Mouse (Mus musculus): ENCODE data around the gene Slc25a45. TPM values are rescaled to one million over a fixed set of nuclear protein-coding genes. Genes with fewer than 3 reads are reported as not detected.

The Slc25a45 gene
- polyA plus RNA-seq, 1 experiment from 2014 or later: 9.1 TPM

DNA sequence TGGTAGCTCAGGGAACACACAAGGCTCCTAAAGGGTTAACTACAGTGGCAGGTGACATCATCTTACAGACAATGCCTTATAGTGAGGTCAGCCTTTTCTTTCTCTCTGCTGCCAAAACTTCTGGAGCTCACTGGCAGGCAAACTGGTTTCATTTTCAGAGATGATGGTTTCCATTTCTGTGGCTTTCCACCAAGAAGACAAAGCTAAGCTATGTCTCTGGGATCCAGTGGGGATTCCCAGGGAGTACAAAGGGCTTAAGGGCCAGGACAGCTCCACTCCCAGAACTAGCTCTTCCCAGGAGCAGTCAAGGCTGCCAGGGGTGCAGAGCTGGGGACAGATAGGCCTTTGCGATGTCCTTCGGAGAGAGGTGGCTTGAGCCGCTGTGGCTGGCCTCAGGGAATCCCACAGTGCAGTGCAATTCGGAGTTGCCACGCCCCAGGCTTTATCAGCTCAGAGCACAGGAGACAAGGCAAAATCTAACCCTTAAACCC lies 26.1 kb upstream of the Slc25a45 start:
- Histone ChIP-seq H3K27me3 (ENCODE audit: insufficient read depth, low read length) (no peaks in the 10 kb centered on the region), H3K4me1 (ENCODE audit: insufficient read depth) (peaks cover 48% of the 10 kb centered on the region), H3K4me3 (ENCODE audit: low read depth, low read length) (no peak overlapping the region), H3K9ac (replicated peaks) (no peak overlapping the region; the same call in 1 of the 2 replicates), H3K36me3 (replicated peaks; ENCODE audit: insufficient read depth, low read length) (peaks cover 18% of the 10 kb centered on the region; the same call in 1 of the 2 replicates), H3K4me2 (ENCODE audit: low read depth, low read length) (0 out of 2 replicates have a peak overlapping the region, but pooled peaks have one; percentile 46), H3K27ac (ENCODE audit: low read depth) (peak overlapping the region; percentile 48; the same call in 1 of the 2 replicates), H3K9me3 (ENCODE audit: low read length) (no peaks in the 10 kb centered on the region)
- DNase-seq (no peak), ATAC-seq (no peak)
- TF ChIP-seq EP300 (IDR thresholded peaks at IDR 0.05; ENCODE audit: low read depth) (no peak), CTCF (IDR thresholded peaks at IDR 0.05; ENCODE audit: low read depth) (no peak)
- 56% methylated on average over 5 of the region's 5 CpGs for WGBS (ENCODE audit: insufficient replicate concordance)

DNA sequence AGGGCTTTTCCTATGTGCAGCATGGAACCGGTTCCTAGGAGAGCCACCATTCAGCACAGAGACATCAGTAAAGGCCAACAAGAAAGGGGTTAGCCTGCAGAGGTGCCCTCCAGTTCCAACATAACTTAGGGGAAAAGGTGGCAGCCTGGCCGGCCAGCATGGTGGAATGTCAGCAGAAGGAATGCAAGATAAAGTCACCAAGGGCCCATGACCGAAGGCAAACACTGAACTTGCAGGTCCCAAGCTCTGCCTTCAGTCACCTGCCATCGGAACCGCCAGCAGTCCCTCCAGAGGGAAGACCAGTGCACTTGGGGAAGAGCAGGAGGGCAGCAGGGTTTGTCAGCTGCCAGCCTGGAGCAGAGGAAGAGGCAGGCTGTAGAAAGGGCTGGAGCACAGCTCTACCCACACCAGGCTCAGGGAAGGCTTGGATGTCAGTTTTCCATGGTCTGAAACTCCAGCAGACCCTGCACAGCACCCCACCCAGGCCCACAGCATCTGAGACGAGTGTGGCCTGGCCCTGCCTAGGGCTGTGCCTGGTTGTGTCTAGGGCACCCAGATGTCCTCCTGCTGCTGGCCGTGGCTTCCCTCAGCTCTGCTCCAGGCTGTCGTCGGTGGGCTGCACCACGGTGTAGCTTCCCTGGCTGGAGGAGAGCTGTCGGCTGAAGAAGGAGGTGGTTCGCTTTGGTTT lies 25.4 kb upstream of the Slc25a45 start:
- Histone ChIP-seq H3K36me3 (replicated peaks; ENCODE audit: insufficient read depth, low read length) (peaks cover 19% of the 10 kb centered on the region; the same call in 1 of the 2 replicates), H3K4me3 (ENCODE audit: low read depth, low read length) (no peak overlapping the region), H3K27me3 (ENCODE audit: insufficient read depth, low read length) (no peaks in the 10 kb centered on the region), H3K4me2 (ENCODE audit: low read depth, low read length) (no peak overlapping the region), H3K4me1 (ENCODE audit: insufficient read depth) (peaks cover 42% of the 10 kb centered on the region), H3K9me3 (ENCODE audit: low read length) (no peaks in the 10 kb centered on the region), H3K9ac (replicated peaks) (peak overlapping the region; percentile 21; the same call in 1 of the 2 replicates), H3K27ac (ENCODE audit: low read depth) (no peak overlapping the region)
- ATAC-seq (no peak), DNase-seq (no peak)
- TF ChIP-seq EP300 (IDR thresholded peaks at IDR 0.05; ENCODE audit: low read depth) (no peak), CTCF (IDR thresholded peaks at IDR 0.05; ENCODE audit: low read depth) (no peak)
- WGBS (ENCODE audit: insufficient replicate concordance): 84% methylated on average over 12 of the region's 12 CpGs

DNA sequence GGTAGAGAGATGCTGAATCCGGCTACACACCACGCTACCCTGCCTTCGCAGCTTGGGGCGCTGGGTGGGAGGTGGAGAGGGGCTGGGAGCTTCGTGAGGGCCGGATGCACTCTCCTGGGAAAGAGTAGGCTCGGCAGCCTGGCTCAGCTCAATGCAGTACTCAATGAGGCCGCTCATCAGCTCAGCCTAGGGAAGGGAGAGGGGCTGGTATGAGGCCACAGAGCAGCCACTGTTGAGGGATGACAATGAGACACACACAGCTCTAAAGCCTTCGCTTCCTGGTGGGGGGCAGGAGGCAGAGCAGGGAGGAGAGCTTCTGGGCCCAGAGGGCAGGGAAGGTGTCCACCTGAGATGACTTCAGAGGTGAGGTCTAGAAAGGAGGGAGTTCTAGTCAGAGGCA lies 21.0 kb upstream of the Slc25a45 start:
- TF ChIP-seq EP300 (IDR thresholded peaks at IDR 0.05; ENCODE audit: low read depth) (no peak), CTCF (IDR thresholded peaks at IDR 0.05; ENCODE audit: low read depth) (no peak)
- Histone ChIP-seq H3K4me1 (ENCODE audit: insufficient read depth) (peaks cover 5% of the 10 kb centered on the region), H3K27ac (ENCODE audit: low read depth) (no peak overlapping the region), H3K27me3 (ENCODE audit: insufficient read depth, low read length) (no peaks in the 10 kb centered on the region), H3K36me3 (replicated peaks; ENCODE audit: insufficient read depth, low read length) (peaks cover 34% of the 10 kb centered on the region), H3K9ac (replicated peaks) (no peak overlapping the region), H3K4me2 (ENCODE audit: low read depth, low read length) (no peak overlapping the region), H3K4me3 (ENCODE audit: low read depth, low read length) (no peak overlapping the region), H3K9me3 (ENCODE audit: low read length) (no peaks in the 10 kb centered on the region)
- 90% methylated on average over 9 of the region's 9 CpGs for WGBS (ENCODE audit: insufficient replicate concordance)
- ATAC-seq: no peak
- no peak for DNase-seq

DNA sequence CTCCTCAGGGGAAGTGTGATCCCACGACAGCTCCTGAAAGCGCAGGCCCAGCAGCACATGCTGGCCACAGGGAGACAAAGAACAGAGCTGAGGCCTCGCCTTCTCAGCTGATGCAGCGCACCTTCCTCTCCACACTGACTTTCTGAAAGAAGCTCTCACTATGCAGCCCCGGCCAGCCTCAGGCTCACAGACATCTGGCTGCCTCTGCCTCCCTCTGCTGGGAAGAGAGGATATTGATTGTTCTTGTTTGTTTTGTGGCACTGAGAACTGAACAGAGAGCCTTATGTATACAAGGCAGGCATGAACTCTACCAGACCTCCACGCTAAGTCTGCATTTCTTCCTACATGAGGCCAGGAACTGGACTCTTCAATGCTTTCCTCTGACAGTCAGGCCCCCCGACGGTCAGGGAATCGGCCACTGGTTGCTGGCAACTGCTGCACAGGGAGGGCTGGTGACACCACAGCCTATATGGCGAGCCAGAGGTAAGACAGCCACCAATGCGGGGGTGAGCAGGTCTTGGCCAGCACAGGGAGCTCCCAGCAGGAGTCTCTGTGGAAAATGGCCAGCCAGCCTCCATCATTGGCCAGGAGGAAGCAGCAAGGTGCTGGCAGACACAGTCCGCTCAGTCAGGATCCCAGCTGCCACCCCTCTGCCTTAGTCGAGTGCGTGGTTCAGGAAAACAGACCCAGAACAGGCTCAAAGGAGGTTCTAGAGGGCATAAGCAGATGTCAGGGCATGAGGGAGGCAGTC lies 15.1 kb upstream of the Slc25a45 start:
- 91% methylated on average over 14 of the region's 14 CpGs for WGBS (ENCODE audit: insufficient replicate concordance)
- ATAC-seq: no peak
- no peak overlapping the region for H3K27ac ChIP-seq (ENCODE audit: low read depth)
- no peak overlapping the region for H3K9ac ChIP-seq (replicated peaks)
- DNase-seq: no peak
- H3K4me2 ChIP-seq (ENCODE audit: low read depth, low read length): no peak overlapping the region
- H3K4me1 ChIP-seq (ENCODE audit: insufficient read depth): no peaks in the 10 kb centered on the region
- H3K36me3 ChIP-seq (replicated peaks; ENCODE audit: insufficient read depth, low read length): peaks cover 59% of the 10 kb centered on the region
- no peaks in the 10 kb centered on the region for H3K9me3 ChIP-seq (ENCODE audit: low read length)
- TF ChIP-seq CTCF (IDR thresholded peaks at IDR 0.05; ENCODE audit: low read depth) (peak; percentile 22), EP300 (IDR thresholded peaks at IDR 0.05; ENCODE audit: low read depth) (no peak)
- no peaks in the 10 kb centered on the region for H3K27me3 ChIP-seq (ENCODE audit: insufficient read depth, low read length)
- H3K4me3 ChIP-seq (ENCODE audit: low read depth, low read length): no peak overlapping the region

DNA sequence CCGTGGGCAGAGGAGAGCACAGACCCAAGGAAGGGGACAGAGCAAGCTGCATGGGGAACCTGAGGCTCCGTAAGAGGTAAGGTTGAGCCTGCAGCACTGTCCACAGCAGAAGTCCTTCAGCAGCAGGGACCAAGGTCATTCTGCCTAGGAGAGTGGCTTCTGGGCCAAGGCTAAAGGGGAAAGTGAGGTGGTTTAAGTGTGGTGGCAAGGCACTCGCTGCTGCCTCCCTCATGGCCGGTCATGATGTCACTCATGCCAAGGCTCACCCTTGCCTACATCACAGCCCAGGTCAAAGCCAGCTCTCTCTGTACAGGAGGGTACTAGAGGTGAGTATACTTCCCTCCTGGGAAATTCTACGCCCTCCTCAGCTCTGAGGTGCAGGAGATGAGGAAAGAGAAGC lies 13.8 kb upstream of the Slc25a45 start:
- Histone ChIP-seq H3K4me3 (ENCODE audit: low read depth, low read length) (no peak overlapping the region), H3K9ac (replicated peaks) (no peak overlapping the region), H3K36me3 (replicated peaks; ENCODE audit: insufficient read depth, low read length) (peaks cover 67% of the 10 kb centered on the region), H3K9me3 (ENCODE audit: low read length) (no peaks in the 10 kb centered on the region), H3K27ac (ENCODE audit: low read depth) (no peak overlapping the region), H3K27me3 (ENCODE audit: insufficient read depth, low read length) (no peaks in the 10 kb centered on the region), H3K4me2 (ENCODE audit: low read depth, low read length) (no peak overlapping the region), H3K4me1 (ENCODE audit: insufficient read depth) (no peaks in the 10 kb centered on the region)
- no peak for ATAC-seq
- WGBS (ENCODE audit: insufficient replicate concordance): 80% methylated on average over 5 of the region's 5 CpGs
- TF ChIP-seq CTCF (IDR thresholded peaks at IDR 0.05; ENCODE audit: low read depth) (no peak), EP300 (IDR thresholded peaks at IDR 0.05; ENCODE audit: low read depth) (no peak)
- no peak for DNase-seq

DNA sequence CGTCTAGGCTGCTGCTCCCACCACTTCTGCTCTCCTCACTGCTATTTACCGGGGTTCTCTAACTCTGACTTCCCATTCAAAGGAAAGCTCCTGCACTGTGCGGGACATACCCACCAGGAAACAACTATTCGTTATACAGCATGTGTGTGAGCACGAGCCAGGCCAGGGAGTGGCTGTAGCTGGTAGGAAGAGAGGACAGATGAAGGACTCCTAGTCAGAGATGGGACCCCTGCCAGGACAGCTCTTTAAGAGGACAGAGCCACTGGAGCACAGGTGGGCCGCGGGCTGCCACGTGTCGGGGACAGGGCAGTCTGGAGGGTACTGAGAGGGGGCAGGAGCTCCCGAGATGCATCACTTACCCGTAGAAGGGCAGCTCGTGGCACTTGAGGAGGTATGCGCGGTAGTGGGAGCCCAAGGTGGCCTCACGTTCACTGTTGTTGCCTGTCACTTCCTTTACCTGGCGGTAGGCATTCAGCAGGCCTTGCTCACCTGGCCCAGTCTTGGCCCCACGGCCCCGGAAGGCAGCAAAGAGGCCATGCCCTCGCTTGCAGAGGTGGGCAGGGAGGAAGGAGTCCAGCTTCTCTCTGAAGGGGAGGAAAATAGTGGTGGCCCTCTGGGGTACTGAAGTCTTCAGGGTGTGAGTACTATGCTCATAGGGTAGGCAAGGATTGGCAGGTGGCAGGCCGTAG lies 12.8 kb upstream of the Slc25a45 start:
- Histone ChIP-seq H3K27ac (ENCODE audit: low read depth) (no peak overlapping the region), H3K4me3 (ENCODE audit: low read depth, low read length) (no peak overlapping the region), H3K36me3 (replicated peaks; ENCODE audit: insufficient read depth, low read length) (peaks cover 73% of the 10 kb centered on the region), H3K4me1 (ENCODE audit: insufficient read depth) (no peaks in the 10 kb centered on the region), H3K9ac (replicated peaks) (no peak overlapping the region), H3K4me2 (ENCODE audit: low read depth, low read length) (no peak overlapping the region), H3K9me3 (ENCODE audit: low read length) (no peaks in the 10 kb centered on the region), H3K27me3 (ENCODE audit: insufficient read depth, low read length) (no peaks in the 10 kb centered on the region)
- WGBS (ENCODE audit: insufficient replicate concordance): 89% methylated on average over 19 of the region's 20 CpGs
- no peak for TF ChIP-seq CTCF (IDR thresholded peaks at IDR 0.05; ENCODE audit: low read depth)
- TF ChIP-seq EP300 (IDR thresholded peaks at IDR 0.05; ENCODE audit: low read depth): no peak
- no peak for ATAC-seq
- no peak for DNase-seq

Data from liver, postnatal 0 days (tissue).